Mouse (Mus musculus): Measurements from ENCODE around the gene Cmip. TPM values are rescaled to one million over a fixed set of nuclear protein-coding genes. Genes with fewer than 3 reads are reported as not detected.

Gene Cmip
- polyA plus RNA-seq, 1 experiment from 2014 or later, result 22.6 TPM

- DNase-seq (no peak), ATAC-seq (no peak)
- H3K9me3 ChIP-seq (ENCODE audit: low read length), result no peaks in the 10 kb centered on the region
- H3K27me3 ChIP-seq (ENCODE audit: insufficient read depth, low read length), result no peaks in the 10 kb centered on the region
- peaks cover 78% of the 10 kb centered on the region for H3K4me1 ChIP-seq (ENCODE audit: insufficient read depth)
- no peaks in the 10 kb centered on the region for H3K36me3 ChIP-seq (replicated peaks; ENCODE audit: insufficient read depth, low read length)
- no peak for TF ChIP-seq EP300 (IDR thresholded peaks at IDR 0.05; ENCODE audit: low read depth)
- no peak for TF ChIP-seq CTCF (IDR thresholded peaks at IDR 0.05; ENCODE audit: low read depth)
- peak overlapping the region; percentile 80 for H3K27ac ChIP-seq (ENCODE audit: low read depth)
- no peak overlapping the region for H3K9ac ChIP-seq (replicated peaks)
- H3K4me3 ChIP-seq (ENCODE audit: low read depth, low read length), result no peak overlapping the region
- H3K4me2 ChIP-seq (ENCODE audit: low read depth, low read length), result 0 out of 2 replicates have a peak overlapping the region, but pooled peaks have one; percentile 13
- WGBS (ENCODE audit: insufficient replicate concordance), result 69% methylated on average over 11 of the region's 11 CpGs
Measured at GRCm38 (mm10) chr8:117345376-117345775, 88.5 kb downstream of the Cmip start.

- peak; percentile 65 for DNase-seq
Measured at GRCm38 (mm10) chr8:117347556-117347955, 90.7 kb downstream of the Cmip start.

GRCm38 (mm10) chr8:117348718-117349394, 92.0 kb downstream of the Cmip start:
- ATAC-seq (peak; percentile 6; the same call in 1 of the 2 replicates), DNase-seq (no peak)
- 42% methylated on average over 10 of the region's 11 CpGs for WGBS (ENCODE audit: insufficient replicate concordance)
- Histone ChIP-seq H3K4me2 (ENCODE audit: low read depth, low read length) (peak overlapping the region; percentile 6), H3K36me3 (replicated peaks; ENCODE audit: insufficient read depth, low read length) (0 out of 2 replicates have a peak, but pooled peaks cover 5% of the 10 kb centered on the region), H3K9me3 (ENCODE audit: low read length) (no peaks in the 10 kb centered on the region), H3K4me1 (ENCODE audit: insufficient read depth) (peaks cover 60% of the 10 kb centered on the region), H3K4me3 (ENCODE audit: low read depth, low read length) (no peak overlapping the region), H3K27me3 (ENCODE audit: insufficient read depth, low read length) (no peaks in the 10 kb centered on the region), H3K27ac (ENCODE audit: low read depth) (peak overlapping the region; percentile 80), H3K9ac (replicated peaks) (peak overlapping the region; percentile 11; the same call in 1 of the 2 replicates)
- TF ChIP-seq CTCF (IDR thresholded peaks at IDR 0.05; ENCODE audit: low read depth) (no peak), EP300 (IDR thresholded peaks at IDR 0.05; ENCODE audit: low read depth) (no peak)

More at GRCm38 (mm10) chr8:117347556-117347955, 90.7 kb downstream of the Cmip start:
- Histone ChIP-seq H3K4me3 (ENCODE audit: low read depth, low read length) (no peak overlapping the region), H3K4me1 (ENCODE audit: insufficient read depth) (peaks cover 60% of the 10 kb centered on the region), H3K9me3 (ENCODE audit: low read length) (no peaks in the 10 kb centered on the region), H3K36me3 (replicated peaks; ENCODE audit: insufficient read depth, low read length) (0 out of 2 replicates have a peak, but pooled peaks cover 3% of the 10 kb centered on the region), H3K27me3 (ENCODE audit: insufficient read depth, low read length) (no peaks in the 10 kb centered on the region), H3K4me2 (ENCODE audit: low read depth, low read length) (peak overlapping the region; percentile 40; the same call in 1 of the 2 replicates), H3K9ac (replicated peaks) (no peak overlapping the region), H3K27ac (ENCODE audit: low read depth) (peak overlapping the region; percentile 80)
- WGBS (ENCODE audit: insufficient replicate concordance), result 66% methylated on average over 4 of the region's 4 CpGs
- ATAC-seq, result peak; percentile 84
- TF ChIP-seq EP300 (IDR thresholded peaks at IDR 0.05; ENCODE audit: low read depth) (peak; percentile 41; the same call in 1 of the 2 replicates), CTCF (IDR thresholded peaks at IDR 0.05; ENCODE audit: low read depth) (no peak)

- H3K27ac ChIP-seq (ENCODE audit: low read depth), result peak overlapping the region; percentile 80
Measured at GRCm38 (mm10) chr8:117349541-117349940, 92.7 kb downstream of the Cmip start.

GRCm38 (mm10) chr8:117352098-117352497, 95.2 kb downstream of the Cmip start:
- WGBS (ENCODE audit: insufficient replicate concordance), result 83% methylated on average over 4 of the region's 4 CpGs
- ATAC-seq (no peak), DNase-seq (no peak)
- H3K36me3 ChIP-seq (replicated peaks; ENCODE audit: insufficient read depth, low read length), result peaks cover 7% of the 10 kb centered on the region
- H3K4me3 ChIP-seq (ENCODE audit: low read depth, low read length), result no peak overlapping the region
- no peak overlapping the region for H3K9ac ChIP-seq (replicated peaks)
- no peak overlapping the region for H3K27ac ChIP-seq (ENCODE audit: low read depth)
- TF ChIP-seq CTCF (IDR thresholded peaks at IDR 0.05; ENCODE audit: low read depth) (no peak), EP300 (IDR thresholded peaks at IDR 0.05; ENCODE audit: low read depth) (no peak)
- no peaks in the 10 kb centered on the region for H3K9me3 ChIP-seq (ENCODE audit: low read length)
- H3K4me1 ChIP-seq (ENCODE audit: insufficient read depth), result peaks cover 50% of the 10 kb centered on the region
- no peak overlapping the region for H3K4me2 ChIP-seq (ENCODE audit: low read depth, low read length)
- no peaks in the 10 kb centered on the region for H3K27me3 ChIP-seq (ENCODE audit: insufficient read depth, low read length)

More at GRCm38 (mm10) chr8:117349541-117349940, 92.7 kb downstream of the Cmip start:
- TF ChIP-seq CTCF (IDR thresholded peaks at IDR 0.05; ENCODE audit: low read depth) (no peak), EP300 (IDR thresholded peaks at IDR 0.05; ENCODE audit: low read depth) (peak; percentile 75)
- 0 out of 2 replicates have a peak overlapping the region, but pooled peaks have one; percentile 11 for H3K9ac ChIP-seq (replicated peaks)
- no peak for DNase-seq
- H3K9me3 ChIP-seq (ENCODE audit: low read length), result no peaks in the 10 kb centered on the region
- WGBS (ENCODE audit: insufficient replicate concordance), result 47% methylated on average over 4 of the region's 4 CpGs
- ATAC-seq, result peak; percentile 57
- H3K4me1 ChIP-seq (ENCODE audit: insufficient read depth), result peaks cover 55% of the 10 kb centered on the region
- peaks cover 7% of the 10 kb centered on the region; the same call in 1 of the 2 replicates for H3K36me3 ChIP-seq (replicated peaks; ENCODE audit: insufficient read depth, low read length)
- H3K4me2 ChIP-seq (ENCODE audit: low read depth, low read length), result peak overlapping the region; percentile 6; the same call in 1 of the 2 replicates
- H3K4me3 ChIP-seq (ENCODE audit: low read depth, low read length), result no peak overlapping the region
- no peaks in the 10 kb centered on the region for H3K27me3 ChIP-seq (ENCODE audit: insufficient read depth, low read length)

GRCm38 (mm10) chr8:117355111-117355831, 98.4 kb downstream of the Cmip start:
- DNase-seq, result no peak
- 0 out of 2 replicates have a peak, but pooled peaks have one; percentile 10 for ATAC-seq
- Histone ChIP-seq H3K27ac (ENCODE audit: low read depth) (0 out of 2 replicates have a peak overlapping the region, but pooled peaks have one; percentile 34), H3K9me3 (ENCODE audit: low read length) (no peaks in the 10 kb centered on the region), H3K9ac (replicated peaks) (no peak overlapping the region), H3K27me3 (ENCODE audit: insufficient read depth, low read length) (no peaks in the 10 kb centered on the region), H3K4me1 (ENCODE audit: insufficient read depth) (peaks cover 37% of the 10 kb centered on the region), H3K4me3 (ENCODE audit: low read depth, low read length) (no peak overlapping the region), H3K36me3 (replicated peaks; ENCODE audit: insufficient read depth, low read length) (peaks cover 7% of the 10 kb centered on the region), H3K4me2 (ENCODE audit: low read depth, low read length) (no peak overlapping the region)
- TF ChIP-seq CTCF (IDR thresholded peaks at IDR 0.05; ENCODE audit: low read depth) (no peak), EP300 (IDR thresholded peaks at IDR 0.05; ENCODE audit: low read depth) (no peak)
- WGBS (ENCODE audit: insufficient replicate concordance), result 76% methylated on average over 12 of the region's 12 CpGs

Measured in liver, postnatal 0 days (tissue).